Mouse (Mus musculus): Measurements from ENCODE around the gene Klhl22.
A peak's percentile ranks its signal among the peaks of the same experiment; 100 is the strongest.

The Klhl22 gene

DNA sequence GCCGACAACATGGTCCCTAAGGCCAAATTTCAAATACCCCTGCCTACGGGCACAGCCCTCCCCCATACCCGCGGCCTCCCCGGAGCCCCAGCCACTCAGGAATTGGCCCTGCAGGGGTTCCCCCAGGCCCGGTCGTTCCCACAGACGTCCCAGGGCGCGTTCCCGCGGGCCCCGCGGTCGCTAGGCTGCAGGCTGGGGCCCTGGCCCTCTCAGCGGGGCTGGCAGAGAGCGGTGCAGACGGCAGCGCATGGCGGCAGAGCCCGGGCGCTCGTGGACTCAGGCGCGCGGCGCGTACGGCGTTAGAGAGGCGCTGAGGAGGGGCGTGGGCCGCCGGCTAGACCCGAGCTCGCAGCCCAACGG is 73.9 kb downstream of the Klhl22 start:
- DNase-seq (ENCODE audit: low spot score in 2 of 2), result peak in 1 of 2 experiments; percentile 25

DNA sequence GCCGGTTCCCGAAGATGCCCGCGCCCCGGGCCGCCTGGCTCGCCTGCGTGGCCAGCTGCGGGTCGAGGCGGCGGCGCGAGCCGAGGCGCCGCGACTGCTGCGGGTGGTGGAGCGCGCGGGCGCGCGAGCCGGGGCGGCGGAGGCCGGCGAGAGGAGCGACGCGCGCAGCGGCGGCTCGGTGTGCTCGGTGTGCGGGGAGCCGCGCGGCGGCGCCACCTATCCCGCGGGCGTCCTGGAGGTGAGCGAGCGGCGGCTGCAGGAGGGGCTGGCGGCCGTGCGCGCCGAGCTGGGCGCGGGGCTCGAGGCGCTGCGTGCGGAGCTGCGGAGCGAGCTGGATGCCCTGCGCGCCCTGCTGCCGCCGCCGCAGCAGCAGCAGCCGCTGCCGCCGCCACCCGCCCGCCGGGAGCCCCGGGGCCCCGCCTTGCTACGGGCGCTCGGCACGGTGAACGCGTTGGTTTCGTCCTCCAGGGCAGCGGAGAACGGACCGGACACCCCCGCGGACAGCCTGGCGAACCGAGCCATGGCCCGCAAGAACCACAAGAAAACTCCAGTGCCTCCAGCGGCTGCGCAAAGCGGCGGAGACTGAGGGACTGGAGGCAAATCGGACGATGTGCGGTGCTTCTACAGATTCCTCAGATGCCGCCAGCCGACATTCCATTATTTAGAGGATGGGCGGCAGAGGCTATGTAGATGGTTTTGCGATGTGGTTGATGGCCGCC is 74.4 kb downstream of the Klhl22 start:
- no peak for DNase-seq (ENCODE audit: low spot score in 2 of 2)

DNA sequence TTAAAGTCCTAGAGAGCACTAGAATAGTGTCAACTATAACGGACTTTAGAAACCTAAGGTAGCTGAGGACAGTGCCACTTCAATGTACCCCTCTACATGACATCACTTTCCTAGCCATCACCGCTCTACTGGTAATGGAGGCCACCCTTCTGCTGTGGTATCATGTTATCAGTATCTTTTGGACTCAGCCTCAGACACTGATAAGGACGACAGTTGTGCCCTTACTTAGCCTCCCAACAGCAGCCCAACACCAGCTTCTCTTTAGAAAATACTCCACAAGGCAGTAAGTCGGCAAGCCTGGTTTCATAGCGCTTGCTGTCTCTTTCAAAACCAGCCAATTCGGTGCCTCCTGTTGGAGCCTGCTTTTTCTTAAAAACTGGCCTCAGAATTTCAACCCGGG is 75.1 kb downstream of the Klhl22 start:
- DNase-seq (ENCODE audit: low spot score in 2 of 2), result no peak

DNA sequence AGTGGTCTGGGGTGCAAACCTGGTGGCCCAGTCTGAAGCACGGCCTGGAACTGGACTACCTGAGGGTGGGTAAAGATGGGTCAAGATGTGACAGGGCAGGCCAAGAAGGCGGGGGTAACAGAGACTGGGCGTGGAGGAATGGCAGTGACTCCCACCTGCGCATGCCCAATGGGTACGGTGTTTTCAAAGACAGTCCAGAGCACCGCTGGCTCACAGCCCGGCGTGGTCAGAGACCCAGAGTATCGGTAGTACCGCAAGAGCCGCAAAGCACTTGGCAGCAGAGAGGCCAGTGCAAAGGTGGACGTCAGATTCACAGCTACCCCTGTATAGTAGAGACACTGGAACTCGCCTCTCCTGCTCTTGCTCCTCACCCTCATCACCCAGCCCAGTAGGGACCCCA is 76.1 kb downstream of the Klhl22 start:
- no peak for DNase-seq (ENCODE audit: low spot score in 2 of 2)

DNA sequence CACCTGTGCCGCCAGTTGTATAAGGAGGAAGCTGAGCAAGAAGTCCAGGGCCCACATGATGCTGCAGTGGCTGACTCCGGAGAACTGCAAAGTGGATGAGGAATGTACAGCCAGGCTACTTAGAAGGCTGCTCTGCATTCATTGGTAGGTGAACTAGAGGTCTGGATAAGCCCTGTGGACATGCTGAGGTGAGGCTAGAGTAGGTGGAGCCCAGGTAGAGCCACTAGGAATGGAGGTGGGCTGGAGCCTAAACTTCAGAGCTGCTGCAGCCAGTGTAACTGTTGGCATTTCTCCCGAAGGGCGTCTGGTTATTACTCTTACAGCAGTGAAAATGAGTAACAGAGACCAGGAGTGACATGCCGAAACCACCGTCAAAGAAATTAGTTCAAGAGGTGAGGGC is 78.6 kb downstream of the Klhl22 start, which contains the start of gene Car15:
TSS of gene Car15 (minus strand) at position 314 of the 400 bp plus-strand sequence.
- no peak for DNase-seq (ENCODE audit: low spot score in 2 of 2)

DNA sequence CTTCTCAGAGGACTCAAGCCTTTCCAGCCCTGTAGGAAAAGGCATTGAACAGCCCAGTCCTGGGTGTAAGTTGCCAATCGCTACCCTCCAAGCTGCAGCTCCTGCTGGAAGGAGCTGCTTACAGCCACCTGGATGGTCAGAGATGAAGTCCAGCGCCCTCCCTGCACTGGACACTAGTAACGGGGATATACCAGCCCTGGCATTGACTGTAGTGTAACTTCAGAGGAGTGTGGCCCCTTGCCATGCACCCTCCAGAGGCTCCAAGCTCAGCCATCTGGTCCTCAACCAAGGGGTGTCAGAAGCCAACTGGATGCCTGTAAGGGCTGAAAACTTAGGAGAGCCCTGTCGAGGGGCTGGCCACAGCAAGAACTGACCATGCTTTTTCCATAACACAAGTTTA is 80.6 kb downstream of the Klhl22 start:
- DNase-seq (ENCODE audit: low spot score in 2 of 2), result no peak

DNA sequence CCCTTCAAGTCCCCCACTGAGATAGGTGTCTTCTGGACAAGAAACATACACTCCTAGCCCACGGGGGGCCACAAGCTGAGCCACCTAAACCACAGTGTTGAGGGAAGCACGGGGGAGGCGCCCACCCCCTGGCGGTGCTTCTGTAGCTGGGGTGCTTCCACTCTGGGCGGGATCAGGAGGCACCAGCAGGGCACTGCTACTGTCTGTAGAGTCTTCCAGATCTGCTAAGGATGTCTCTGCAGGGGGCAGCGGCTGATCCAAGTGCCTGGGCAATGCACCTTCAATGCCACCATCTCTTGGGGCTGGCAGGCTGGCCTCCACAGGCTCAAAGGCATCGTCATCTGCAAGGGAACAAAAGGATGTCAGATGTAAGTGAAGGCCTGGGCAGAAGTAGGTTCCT is 83.0 kb downstream of the Klhl22 start:
- DNase-seq (ENCODE audit: low spot score in 2 of 2), result no peak
